Mouse (Mus musculus) kidney, adult 10 weeks (tissue): Measurements from ENCODE around the gene Zdhhc25. TPM values are rescaled to one million over a fixed set of nuclear protein-coding genes. Genes with fewer than 3 reads are reported as not detected.

Source experiments
- polyA plus RNA-seq: library from polyadenylated mRNA; stranded (reverse); fragments of 350-450 nt; fragmentation: Illumina TruSeq; extraction: RNeasy Lipid Tissue Mini Kit (QIAGEN cat#74804); gene quantifications from one replicate; pipeline ENCODE4 v1.2.3, GENCODE M21; 2014; ENCODE audit warnings: low read depth, low replicate concordance

Gene Zdhhc25
- polyA plus RNA-seq, result not detected

GRCm38 (mm10) chr15:88600002-88600401, at the start of gene Zdhhc25:
Gene Zdhhc25, plus strand, starts transcription at chr15:88600302.

Other genes starting within 250 kb of the Zdhhc25 start
- 14.7 TPM for gene Brd1, start 133.9 kb downstream of the Zdhhc25 start, polyA plus RNA-seq
- 16.1 TPM for gene Zbed4, start 151.4 kb downstream of the Zdhhc25 start, polyA plus RNA-seq
- 3.8 TPM for gene Alg12, start 219.0 kb downstream of the Zdhhc25 start, polyA plus RNA-seq
- gene Creld2, start 219.3 kb downstream of the Zdhhc25 start, polyA plus RNA-seq, result 7.0 TPM